Comparison of ENCODE assay signal across 15 mouse cellular contexts in genomic region chr3:42213163-42213562, GRCm38 (mm10).
DNase-seq lines count a peak whose midpoint lies in the region; ATAC-seq and TF ChIP-seq lines count a peak whose summit lies in the region.
"Had no signal": no experiment of that assay in that cellular context is flagged by ENCODE, and none has a peak within 500 bp of the region (broad histone marks: within the 10 kb centered on the region; RNA-seq: fewer than 3 reads in every experiment).

No protein-coding gene starts in this region.

- peak; percentile 73 for DNase-seq in brain, embryonic 14.5 days (ENCODE audit: low read depth)
- DNase-seq in retina, postnatal 1 day = peak; percentile 24
- no peak for DNase-seq in left cerebral cortex, postnatal 10 days (ENCODE audit: extremely low spot score in 1 of 2, low spot score in 2 of 2)
- DNase-seq: cerebellum, adult 11 months; cerebellum, adult 18-20 months; cerebellum, adult 9-10 months; cerebellum, postnatal 10 days; cerebellum, postnatal 25 days; forebrain, postnatal 0 days had no signal

- H3K4me3 ChIP-seq in brown adipose tissue, adult 24 weeks (ENCODE audit: insufficient read depth, low read depth, low read length) = no peak overlapping the region
- H3K4me3 ChIP-seq: embryonic facial prominence, embryonic 10.5 days; embryonic facial prominence, embryonic 12.5 days; forebrain, embryonic 12.5 days; forebrain, embryonic 15.5 days had no signal

- TF ChIP-seq CTCF in brain, embryonic 14.5 days (IDR thresholded peaks at IDR 0.05; ENCODE audit: borderline replicate concordance, extremely low read depth, insufficient read depth, insufficient read length) = no peak

- peaks cover 3% of the 10 kb centered on the region; the same call in 1 of the 2 replicates for H3K4me1 ChIP-seq in brown adipose tissue, adult 24 weeks (ENCODE audit: control insufficient read depth, insufficient read depth, insufficient read length, low read length)
- H3K4me1 ChIP-seq: embryonic facial prominence, embryonic 10.5 days; embryonic facial prominence, embryonic 12.5 days had no signal

- TF ChIP-seq POLR2A in brain, embryonic 14.5 days (IDR thresholded peaks at IDR 0.05; ENCODE audit: borderline replicate concordance, extremely low read depth, insufficient read depth, insufficient read length, poor library complexity, severe bottlenecking) = no peak

- intact Hi-C loops in left cerebral cortex, postnatal 10 days (cut with DNase I) = no loop called here

- ATAC-seq in monocyte, adult 5-6 weeks (replicated peaks; ENCODE audit: insufficient number of reproducible peaks, low FRiP score, low TSS enrichment, poor library complexity, severe bottlenecking) = no peak
- ATAC-seq: forebrain, embryonic 15.5 days; forebrain, postnatal 0 days had no signal

- H3K27ac ChIP-seq in brown adipose tissue, adult 24 weeks (replicated peaks; ENCODE audit: low read depth, low read length) = peak overlapping the region; percentile 48
- H3K27ac ChIP-seq: embryonic facial prominence, embryonic 10.5 days; embryonic facial prominence, embryonic 12.5 days; forebrain, embryonic 12.5 days; forebrain, embryonic 15.5 days had no signal

Comparison
In these comparisons a context has a peak if more than half of its experiments do, and no peak if none do; other contexts are left out.
1. DNase-seq: peak in brain, embryonic 14.5 days (single experiment) and retina, postnatal 1 day (single experiment); none in left cerebral cortex, postnatal 10 days (0 of 2).